Comparison of ENCODE assay signal across 17 mouse cellular contexts in genomic region chr11:36272149-36272548, GRCm38 (mm10).
DNase-seq lines count a peak whose midpoint lies in the region; ATAC-seq and TF ChIP-seq lines count a peak whose summit lies in the region.
"Had no signal": no experiment of that assay in that cellular context is flagged by ENCODE, and none has a peak within 500 bp of the region (broad histone marks: within the 10 kb centered on the region; RNA-seq: fewer than 3 reads in every experiment).

No protein-coding gene starts in this region.

- no peaks in the 10 kb centered on the region for H3K36me3 ChIP-seq in hindbrain, embryonic 10.5 days
- H3K36me3 ChIP-seq in hindbrain, embryonic 11.5 days (ENCODE audit: control insufficient read depth, insufficient read depth, low read length) = no peaks in the 10 kb centered on the region
- H3K36me3 ChIP-seq in midbrain, embryonic 14.5 days (ENCODE audit: control insufficient read depth, insufficient read depth, low read length) = 0 out of 2 replicates have a peak, but pooled peaks cover 5% of the 10 kb centered on the region
- no peaks in the 10 kb centered on the region for H3K36me3 ChIP-seq in midbrain, postnatal 0 days (ENCODE audit: insufficient read depth, low read length)
- H3K36me3 ChIP-seq in hindbrain, embryonic 15.5 days = no peaks in the 10 kb centered on the region
- H3K36me3 ChIP-seq: embryonic facial prominence, embryonic 13.5 days; liver, embryonic 13.5 days had no signal

- peaks cover 24% of the 10 kb centered on the region for H3K4me1 ChIP-seq in hindbrain, embryonic 10.5 days (replicated peaks)
- H3K4me1 ChIP-seq in hindbrain, embryonic 11.5 days (replicated peaks; ENCODE audit: control insufficient read depth, insufficient read depth, low read length) = no peaks in the 10 kb centered on the region
- H3K4me1 ChIP-seq in midbrain, embryonic 14.5 days (ENCODE audit: control insufficient read depth, insufficient read depth, low read length) = peaks cover 17% of the 10 kb centered on the region
- H3K4me1 ChIP-seq in midbrain, postnatal 0 days (ENCODE audit: insufficient read depth, low read length) = no peaks in the 10 kb centered on the region
- H3K4me1 ChIP-seq in hindbrain, embryonic 15.5 days (replicated peaks) = peaks cover 22% of the 10 kb centered on the region
- H3K4me1 ChIP-seq in cerebellum, adult 2 months (ENCODE audit: control insufficient read depth, insufficient read depth, low read length) = no peaks in the 10 kb centered on the region
- H3K4me1 ChIP-seq: liver, embryonic 13.5 days had no signal

- H3K27me3 ChIP-seq in hindbrain, embryonic 10.5 days (ENCODE audit: insufficient read depth, poor library complexity, severe bottlenecking) = no peaks in the 10 kb centered on the region
- H3K27me3 ChIP-seq in hindbrain, embryonic 11.5 days (ENCODE audit: control insufficient read depth, insufficient read depth, low read length) = no peaks in the 10 kb centered on the region
- H3K27me3 ChIP-seq in midbrain, embryonic 14.5 days (ENCODE audit: control insufficient read depth, insufficient read depth, low read length) = no peaks in the 10 kb centered on the region
- no peaks in the 10 kb centered on the region for H3K27me3 ChIP-seq in midbrain, postnatal 0 days (ENCODE audit: insufficient read depth, low read length)
- no peaks in the 10 kb centered on the region for H3K27me3 ChIP-seq in hindbrain, embryonic 15.5 days
- no peaks in the 10 kb centered on the region for H3K27me3 ChIP-seq in cerebellum, adult 2 months (ENCODE audit: control insufficient read depth, insufficient read depth, low read length)
- H3K27me3 ChIP-seq: embryonic facial prominence, embryonic 13.5 days; liver, embryonic 13.5 days had no signal

- H3K9ac ChIP-seq in hindbrain, embryonic 11.5 days (ENCODE audit: low read depth, low read length) = no peak overlapping the region
- no peak overlapping the region for H3K9ac ChIP-seq in midbrain, embryonic 14.5 days (replicated peaks; ENCODE audit: low read length)
- H3K9ac ChIP-seq in midbrain, postnatal 0 days (replicated peaks; ENCODE audit: low read length, poor library complexity, severe bottlenecking) = no peak overlapping the region
- H3K9ac ChIP-seq in hindbrain, embryonic 15.5 days = no peak overlapping the region
- H3K9ac ChIP-seq: embryonic facial prominence, embryonic 13.5 days; liver, embryonic 13.5 days had no signal

- DNase-seq in hindbrain, embryonic 10.5 days (ENCODE audit: low spot score) = no peak
- no peak for DNase-seq in hindbrain, embryonic 11.5 days (ENCODE audit: low spot score)
- DNase-seq in midbrain, embryonic 14.5 days = peak; percentile 37
- no peak for DNase-seq in midbrain, postnatal 0 days (ENCODE audit: low spot score)
- DNase-seq in cerebellum, adult 2 months = no peak
- DNase-seq in kidney, postnatal 4 days = no peak
- DNase-seq: adrenal gland, postnatal 25 days; cerebellum, adult 9-11 months; gastrocnemius, adult 2 months; kidney, adult 2 months; kidney, postnatal 36 days; liver, embryonic 13.5 days; thymus, postnatal 4 days had no signal

- no peak overlapping the region for H3K4me3 ChIP-seq in hindbrain, embryonic 10.5 days
- no peak overlapping the region for H3K4me3 ChIP-seq in hindbrain, embryonic 11.5 days (ENCODE audit: low read depth, low read length)
- no peak overlapping the region for H3K4me3 ChIP-seq in midbrain, embryonic 14.5 days (replicated peaks; ENCODE audit: low read depth, low read length)
- no peak overlapping the region for H3K4me3 ChIP-seq in midbrain, postnatal 0 days (ENCODE audit: low read depth, low read length)
- H3K4me3 ChIP-seq in hindbrain, embryonic 15.5 days = no peak overlapping the region
- no peak overlapping the region for H3K4me3 ChIP-seq in cerebellum, adult 2 months (replicated peaks; ENCODE audit: insufficient read depth, low read depth, low read length)
- H3K4me3 ChIP-seq: embryonic facial prominence, embryonic 13.5 days; gastrocnemius, adult 2 months; liver, embryonic 13.5 days had no signal

- ATAC-seq in hindbrain, embryonic 11.5 days (ENCODE audit: low FRiP score) = no peak
- no peak for ATAC-seq in midbrain, embryonic 14.5 days (ENCODE audit: low FRiP score, low TSS enrichment)
- ATAC-seq in midbrain, postnatal 0 days (ENCODE audit: low FRiP score) = no peak
- ATAC-seq in hindbrain, embryonic 15.5 days (ENCODE audit: low FRiP score, low read depth) = peak; percentile 56; the same call in 1 of the 2 replicates
- ATAC-seq: activated CD4-positive, CD25-positive, alpha-beta regulatory T cell, adult 4 months; Patski had no signal

- TF ChIP-seq POLR2A in cerebellum, adult 2 months (IDR thresholded peaks at IDR 0.05; ENCODE audit: borderline replicate concordance, insufficient read depth, low read length) = no peak

- no peak overlapping the region for H3K4me2 ChIP-seq in hindbrain, embryonic 11.5 days (replicated peaks; ENCODE audit: low read depth, low read length)
- H3K4me2 ChIP-seq in midbrain, embryonic 14.5 days (ENCODE audit: low read length) = no peak overlapping the region
- no peak overlapping the region for H3K4me2 ChIP-seq in midbrain, postnatal 0 days (ENCODE audit: low read depth, low read length, poor library complexity, severe bottlenecking)
- H3K4me2 ChIP-seq in hindbrain, embryonic 15.5 days = no peak overlapping the region
- H3K4me2 ChIP-seq: embryonic facial prominence, embryonic 13.5 days; liver, embryonic 13.5 days had no signal

- H3K27ac ChIP-seq in hindbrain, embryonic 10.5 days = peak overlapping the region; percentile 71
- H3K27ac ChIP-seq in hindbrain, embryonic 11.5 days (ENCODE audit: low read depth, low read length) = no peak overlapping the region
- H3K27ac ChIP-seq in midbrain, embryonic 14.5 days (replicated peaks; ENCODE audit: low read depth, low read length) = no peak overlapping the region
- no peak overlapping the region for H3K27ac ChIP-seq in midbrain, postnatal 0 days (ENCODE audit: low read depth, low read length)
- H3K27ac ChIP-seq in hindbrain, embryonic 15.5 days (replicated peaks) = no peak overlapping the region
- no peak overlapping the region for H3K27ac ChIP-seq in cerebellum, adult 2 months (ENCODE audit: insufficient read depth, low read length)
- H3K27ac ChIP-seq: embryonic facial prominence, embryonic 13.5 days; gastrocnemius, adult 2 months; liver, embryonic 13.5 days had no signal

- no peak for TF ChIP-seq CTCF in midbrain, postnatal 0 days (IDR thresholded peaks at IDR 0.05)
- no peak for TF ChIP-seq CTCF in cerebellum, adult 2 months (IDR thresholded peaks at IDR 0.05; ENCODE audit: borderline replicate concordance, insufficient read depth, low read depth, low read length)

- 69% methylated on average over 2 of the region's 2 CpGs for WGBS in hindbrain, embryonic 10.5 days
- WGBS in hindbrain, embryonic 11.5 days = 48% methylated on average over 2 of the region's 2 CpGs
- WGBS in midbrain, embryonic 14.5 days = 48% methylated on average over 2 of the region's 2 CpGs
- 46% methylated on average over 2 of the region's 2 CpGs for WGBS in midbrain, postnatal 0 days
- 56% methylated on average over 2 of the region's 2 CpGs for WGBS in hindbrain, embryonic 15.5 days
- WGBS in cerebellum, adult 2 months = 54% methylated on average over 2 of the region's 2 CpGs

- no peaks in the 10 kb centered on the region for H3K9me3 ChIP-seq in hindbrain, embryonic 10.5 days
- no peaks in the 10 kb centered on the region for H3K9me3 ChIP-seq in hindbrain, embryonic 11.5 days (ENCODE audit: control insufficient read depth, low read length)
- no peaks in the 10 kb centered on the region for H3K9me3 ChIP-seq in midbrain, embryonic 14.5 days (ENCODE audit: control insufficient read depth, low read length)
- H3K9me3 ChIP-seq in midbrain, postnatal 0 days (ENCODE audit: low read length) = no peaks in the 10 kb centered on the region
- H3K9me3 ChIP-seq in hindbrain, embryonic 15.5 days = no peaks in the 10 kb centered on the region
- H3K9me3 ChIP-seq: embryonic facial prominence, embryonic 13.5 days; liver, embryonic 13.5 days had no signal
